Mouse (Mus musculus) forebrain, embryonic 14.5 days (tissue): ENCODE results near the gene Unc93a. TPM values are rescaled to one million over a fixed set of nuclear protein-coding genes. Genes with fewer than 3 reads are reported as not detected.

Experiments used
- polyA plus RNA-seq: library from polyadenylated mRNA; unstranded; fragments of >200 nt; fragmentation: Nextera tagmentation; extraction: Ambion mirVana; gene quantifications from 2 replicates; pipeline ENCODE4 v1.2.1, GENCODE M21; 2014

Unc93a gene
- polyA plus RNA-seq, 1 experiment from 2014 or later: not detected

Other genes with a start within 250 kb of the Unc93a start
- gene Pnldc1, start 221.6 kb downstream of the Unc93a start, polyA plus RNA-seq: 1.5 and 2.2 TPM in 2 replicates
- gene Tcp1, start 216.1 kb downstream of the Unc93a start, polyA plus RNA-seq: 462 and 494 TPM in 2 replicates
- gene Mrpl18, start 215.5 kb downstream of the Unc93a start, polyA plus RNA-seq: 113 and 128 TPM in 2 replicates
- gene Acat3, start 191.2 kb downstream of the Unc93a start, polyA plus RNA-seq: 0.33 and 0.82 TPM in 2 replicates
- gene Acat2, start 171.1 kb downstream of the Unc93a start, polyA plus RNA-seq: 211 and 216 TPM in 2 replicates
- gene Wtap, start 137.6 kb downstream of the Unc93a start, polyA plus RNA-seq: 161 and 166 TPM in 2 replicates
- 147 and 155 TPM in 2 replicates for gene Sod2, start 125.0 kb downstream of the Unc93a start, polyA plus RNA-seq
- gene Gpr31b, start 79.5 kb downstream of the Unc93a start, polyA plus RNA-seq: 0.19 TPM in 1 of 2 replicates, not detected in the other
- 0.08 and 0.12 TPM in 2 replicates for gene Tcp10b, start 70.7 kb downstream of the Unc93a start, polyA plus RNA-seq
- not detected in 2 replicates for gene Smok2a, start 89.4 kb upstream of the Unc93a start, polyA plus RNA-seq
- not detected in 2 replicates for gene Smok2b, start 98.4 kb upstream of the Unc93a start, polyA plus RNA-seq
- not detected in 2 replicates for gene Tcp10c, start 222.8 kb upstream of the Unc93a start, polyA plus RNA-seq